Mouse (Mus musculus) myocyte (in vitro differentiated cells): ENCODE results near the gene Znrd1as. TPM values are rescaled to one million over a fixed set of nuclear protein-coding genes. Genes with fewer than 3 reads are reported as not detected.
"Not testable (repeated sequence)": the region's sequence is repeated elsewhere in the genome, so short reads cannot be mapped to it uniquely, and the experiment has no call there.

ENCODE experiments used
- H3K27me3 ChIP-seq: one replicate; pipeline ENCODE4 v1.6.1; 2011; ENCODE audit not compliant: control insufficient read depth, insufficient read depth, insufficient read length
- H3K36me3 ChIP-seq: one replicate; pipeline ENCODE4 v1.6.1; 2011; ENCODE audit not compliant: control insufficient read depth, insufficient read depth
- H3K4me2 ChIP-seq: one replicate; pipeline ENCODE4 v1.6.1; 2011; ENCODE audit warnings: low read depth, control low read depth
- H3K4me3 ChIP-seq: one replicate; pipeline ENCODE4 v1.5.1; 2011; ENCODE audit warnings: mild to moderate bottlenecking, control low read depth, moderate library complexity
- H3K79me2 ChIP-seq: one replicate; pipeline ENCODE4 v1.6.1; 2011; ENCODE audit not compliant: control insufficient read depth, insufficient read depth
- H3ac ChIP-seq: one replicate; pipeline ENCODE4 v1.6.1; 2011; ENCODE audit not compliant: control insufficient read depth, insufficient read length
- CEBPB ChIP-seq: IDR thresholded peaks from 2 replicates; pipeline ENCODE4 v1.6.1; 2011; ENCODE audit warnings: mild to moderate bottlenecking, moderate library complexity; ENCODE audit not compliant: poor library complexity, insufficient read depth, severe bottlenecking
- E2F4 ChIP-seq: IDR thresholded peaks from one replicate; pipeline ENCODE4 v1.6.1; 2011; ENCODE audit warnings: mild to moderate bottlenecking, control low read depth, moderate library complexity; ENCODE audit not compliant: insufficient read depth
- MAX ChIP-seq: IDR thresholded peaks from one replicate; pipeline ENCODE4 v1.6.1; 2011; ENCODE audit warnings: low read depth, mild to moderate bottlenecking, control low read depth
- MYOD1 ChIP-seq, 3 experiments: IDR thresholded peaks; one replicate each; pipeline ENCODE4 v1.6.1; 2011; ENCODE audit warnings: control low read depth in 2 of 3, low read depth in 2 of 3, mild to moderate bottlenecking in 2 of 3, moderate library complexity in 1 of 3; ENCODE audit not compliant: insufficient read length in 2 of 3, control insufficient read depth in 1 of 3
- MYOG ChIP-seq, 3 experiments: IDR thresholded peaks; one replicate each; pipeline ENCODE4 v1.6.1; 2011; ENCODE audit warnings: control low read depth in 2 of 3, low read depth in 2 of 3, mild to moderate bottlenecking in 2 of 3; ENCODE audit not compliant: insufficient read length in 2 of 3, control insufficient read depth in 1 of 3, insufficient read depth in 1 of 3
- POLR2A ChIP-seq: IDR thresholded peaks from one replicate; pipeline ENCODE4 v1.6.1; 2011; ENCODE audit warnings: low read depth, mild to moderate bottlenecking, control low read depth, moderate library complexity; ENCODE audit not compliant: insufficient read length
- POLR2AphosphoS2 ChIP-seq: IDR thresholded peaks from one replicate; pipeline ENCODE4 v1.6.1; 2011; ENCODE audit warnings: low read depth, control low read depth; ENCODE audit not compliant: insufficient read length
- REST ChIP-seq: IDR thresholded peaks from one replicate; pipeline ENCODE4 v1.6.1; 2011; ENCODE audit warnings: mild to moderate bottlenecking, control low read depth, moderate library complexity; ENCODE audit not compliant: insufficient read depth, insufficient read length
- SRF ChIP-seq: IDR thresholded peaks from one replicate; pipeline ENCODE4 v1.6.1; 2011; ENCODE audit warnings: low read depth; ENCODE audit not compliant: control insufficient read depth, insufficient read length
- TCF12 ChIP-seq: IDR thresholded peaks from one replicate; pipeline ENCODE4 v1.6.1; 2011; ENCODE audit warnings: mild to moderate bottlenecking, control low read depth; ENCODE audit not compliant: poor library complexity, insufficient read depth, severe bottlenecking
- TCF3 ChIP-seq: IDR thresholded peaks from one replicate; pipeline ENCODE4 v1.6.1; 2011; ENCODE audit warnings: low read depth, control low read depth; ENCODE audit not compliant: insufficient read length
- USF1 ChIP-seq: IDR thresholded peaks from one replicate; pipeline ENCODE4 v1.6.1; 2011; ENCODE audit warnings: low read depth, mild to moderate bottlenecking, control low read depth, moderate library complexity
- polyA plus RNA-seq: library from polyadenylated mRNA; unstranded; fragments of >200 nt; fragmentation: generic; extraction: Trizol; gene quantifications from one replicate; pipeline ENCODE4 v1.2.1, GENCODE M21; 2012; ENCODE audit warnings: missing spikeins

The Znrd1as gene
- polyA plus RNA-seq, 1 experiment = 6.1 TPM

GRCm38 (mm10) chr17:36981845-36982244 lies 23.5 kb downstream of the Znrd1as start:
- no peak overlapping the region for H3ac ChIP-seq
- no peak for TF ChIP-seq TCF3
- TF ChIP-seq REST = no peak
- no peak for TF ChIP-seq USF1
- TF ChIP-seq MYOD1 (IDR thresholded peaks at IDR 0.05; ENCODE audit: control insufficient read depth in 1 of 3, insufficient read length in 2 of 3, low read depth in 2 of 3) = no peak
- no peak for TF ChIP-seq SRF
- TF ChIP-seq MAX = no peak
- no peak for TF ChIP-seq POLR2A
- TF ChIP-seq MYOG (IDR thresholded peaks at IDR 0.05; ENCODE audit: control insufficient read depth in 1 of 3, insufficient read depth in 1 of 3, insufficient read length in 2 of 3, low read depth in 2 of 3) = no peak
- TF ChIP-seq TCF12 = no peak
- no peak for TF ChIP-seq POLR2AphosphoS2
- TF ChIP-seq CEBPB = no peak
- no peak for TF ChIP-seq E2F4
- no peak overlapping the region for H3K4me3 ChIP-seq
- no peaks in the 10 kb centered on the region for H3K79me2 ChIP-seq
- peak overlapping the region; percentile 3 for H3K4me2 ChIP-seq
- H3K27me3 ChIP-seq = peaks cover 25% of the 10 kb centered on the region
- H3K36me3 ChIP-seq = no peaks in the 10 kb centered on the region

- Histone ChIP-seq H3K4me2 (no peak overlapping the region), H3ac (no peak overlapping the region)
- TF ChIP-seq MYOD1 (IDR thresholded peaks at IDR 0.05; ENCODE audit: control insufficient read depth in 1 of 3, insufficient read length in 2 of 3, low read depth in 2 of 3) (no peak), POLR2A (no peak), E2F4 (no peak), CEBPB (no peak), POLR2AphosphoS2 (no peak), REST (no peak), TCF12 (no peak), USF1 (no peak), SRF (no peak), MAX (no peak), TCF3 (no peak), MYOG (IDR thresholded peaks at IDR 0.05; ENCODE audit: control insufficient read depth in 1 of 3, insufficient read depth in 1 of 3, insufficient read length in 2 of 3, low read depth in 2 of 3) (no peak)
Observed at GRCm38 (mm10) chr17:36982253-36983155, 24.1 kb downstream of the Znrd1as start.

GRCm38 (mm10) chr17:36988475-36988874 lies 30.1 kb downstream of the Znrd1as start:
- Histone ChIP-seq H3K4me3 (no peak overlapping the region), H3K27me3 (peaks cover 33% of the 10 kb centered on the region), H3K4me2 (no peak overlapping the region), H3K36me3 (no peaks in the 10 kb centered on the region), H3ac (no peak overlapping the region), H3K79me2 (no peaks in the 10 kb centered on the region)
- TF ChIP-seq E2F4 (no peak), MAX (no peak), MYOD1 (IDR thresholded peaks at IDR 0.05; ENCODE audit: control insufficient read depth in 1 of 3, insufficient read length in 2 of 3, low read depth in 2 of 3) (no peak), TCF3 (no peak), TCF12 (no peak), CEBPB (no peak), SRF (no peak), POLR2AphosphoS2 (no peak), USF1 (no peak), REST (no peak), POLR2A (no peak), MYOG (IDR thresholded peaks at IDR 0.05; ENCODE audit: control insufficient read depth in 1 of 3, insufficient read depth in 1 of 3, insufficient read length in 2 of 3, low read depth in 2 of 3) (no peak)

More at GRCm38 (mm10) chr17:36982253-36983155, 24.1 kb downstream of the Znrd1as start:
- Histone ChIP-seq H3K27me3 (peaks cover 30% of the 10 kb centered on the region), H3K79me2 (no peaks in the 10 kb centered on the region), H3K4me3 (no peak overlapping the region), H3K36me3 (no peaks in the 10 kb centered on the region)

- Histone ChIP-seq H3K36me3 (no peaks in the 10 kb centered on the region), H3ac (no peak within 1 kb of the TSS), H3K79me2 (no peaks in the 10 kb centered on the region), H3K4me2 (no peak within 1 kb of the TSS), H3K4me3 (no peak within 1 kb of the TSS), H3K27me3 (peaks cover 33% of the 10 kb centered on the region)
- TF ChIP-seq MAX (no peak), CEBPB (no peak), TCF3 (no peak)
Observed at GRCm38 (mm10) chr17:36989437-36989836, 31.0 kb downstream of the Znrd1as start, which contains the start of gene H2-M5. H2-M5 (minus strand) TSS chr17:36989537.

GRCm38 (mm10) chr17:36990630-36991029 lies 32.2 kb downstream of the Znrd1as start:
- peaks cover 33% of the 10 kb centered on the region for H3K27me3 ChIP-seq
- H3K79me2 ChIP-seq, H3K36me3 ChIP-seq, H3K4me2 ChIP-seq, H3K4me3 ChIP-seq, H3ac ChIP-seq: not testable (repeated sequence)
